Mouse (Mus musculus) retina, adult 2 months (tissue): Measurements from ENCODE around the gene Map3k5.
A peak's percentile ranks its signal among the peaks of the same experiment; 100 is the strongest.

Experiments used
- DNase-seq: peaks from one replicate; pipeline ENCODE4 v3.0.0-alpha.2; 2012; ENCODE audit warnings: low read depth, low spot score

Map3k5 gene

DNA sequence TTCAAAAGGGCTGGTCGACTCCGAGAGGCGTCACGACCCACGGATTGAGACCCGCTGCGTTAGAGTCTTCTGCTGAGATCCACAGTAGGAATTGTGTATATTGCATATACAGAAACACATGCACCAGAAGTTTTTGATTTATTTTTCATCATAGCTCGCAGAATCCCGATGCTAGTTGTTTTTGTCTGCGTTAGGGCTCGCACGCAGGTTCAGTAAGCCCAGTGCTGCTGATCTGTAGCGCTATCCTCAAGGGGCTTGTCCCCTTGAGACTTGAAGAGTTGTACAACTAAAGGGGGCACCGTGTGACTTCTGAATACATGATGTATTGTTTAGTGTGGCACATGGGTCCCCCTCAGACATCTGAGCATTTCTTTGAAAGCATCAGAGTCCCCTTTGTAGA, 172.8 kb downstream of the Map3k5 start:
- DNase-seq, result no peak

DNA sequence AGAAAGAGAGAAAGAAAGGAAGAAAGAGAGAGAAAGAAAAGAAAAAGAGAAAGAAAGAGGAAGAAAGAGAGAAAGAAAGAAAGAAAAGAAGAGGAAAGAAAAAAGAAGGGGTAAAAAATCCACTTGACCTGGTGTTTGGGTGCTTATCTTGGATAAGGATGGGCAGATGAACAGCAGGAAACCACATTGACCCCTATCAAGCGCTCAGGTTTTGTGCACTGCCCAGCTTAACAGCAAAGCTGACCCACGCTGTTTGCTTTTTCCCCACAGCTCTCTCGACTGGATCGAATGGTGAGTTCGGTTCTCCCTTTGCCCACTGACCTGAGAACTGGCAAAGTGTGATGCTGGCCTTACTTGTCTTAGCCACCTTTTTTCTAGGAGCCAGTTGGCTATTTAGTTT, 177.2 kb downstream of the Map3k5 start:
- no peak for DNase-seq

DNA sequence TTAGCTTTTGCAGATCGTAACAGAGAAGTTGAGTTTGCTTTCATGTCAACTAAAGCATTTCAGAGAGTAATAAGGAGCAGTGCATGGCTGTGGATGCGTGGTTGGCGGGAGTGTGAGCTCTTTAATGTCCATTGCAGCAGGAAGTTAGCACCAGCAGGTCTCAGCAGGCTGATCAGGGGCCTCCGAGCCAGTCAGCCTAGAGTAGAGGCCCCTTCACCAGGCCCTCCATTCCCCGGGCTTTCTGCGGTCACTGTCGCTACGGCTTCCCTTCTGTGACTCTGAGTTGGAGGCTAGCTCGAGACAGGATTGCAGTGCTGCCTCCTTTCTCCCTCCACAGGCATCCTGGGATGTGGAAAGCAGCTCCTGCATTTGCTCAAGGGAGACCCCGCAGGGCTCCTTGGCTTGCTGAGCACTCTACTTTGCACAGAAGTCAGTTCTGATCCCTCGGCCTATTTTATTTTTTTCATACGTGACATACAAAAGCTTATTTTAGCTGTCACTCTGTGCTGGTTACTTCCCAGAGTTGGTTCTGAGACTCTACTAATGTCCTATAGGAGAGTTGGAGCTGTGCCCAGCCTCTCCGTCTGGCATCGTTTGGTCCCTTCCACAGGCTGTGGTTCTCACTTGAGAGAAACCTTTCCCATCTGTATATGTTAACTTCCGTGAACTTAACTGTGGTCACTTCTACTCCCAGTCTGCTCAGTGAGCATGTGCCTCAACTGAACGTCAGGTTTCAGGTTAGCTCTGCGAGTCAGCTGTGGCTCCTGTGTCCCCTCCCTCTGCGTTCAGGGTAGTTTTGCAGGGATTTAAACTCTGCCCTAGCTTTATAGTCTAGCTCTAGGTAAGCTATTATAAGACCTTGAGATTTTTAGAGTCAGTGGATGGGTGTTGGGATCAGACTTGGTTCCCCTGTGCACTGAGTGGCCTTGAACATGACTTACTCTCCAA, 178.0 kb downstream of the Map3k5 start:
- no peak for DNase-seq

DNA sequence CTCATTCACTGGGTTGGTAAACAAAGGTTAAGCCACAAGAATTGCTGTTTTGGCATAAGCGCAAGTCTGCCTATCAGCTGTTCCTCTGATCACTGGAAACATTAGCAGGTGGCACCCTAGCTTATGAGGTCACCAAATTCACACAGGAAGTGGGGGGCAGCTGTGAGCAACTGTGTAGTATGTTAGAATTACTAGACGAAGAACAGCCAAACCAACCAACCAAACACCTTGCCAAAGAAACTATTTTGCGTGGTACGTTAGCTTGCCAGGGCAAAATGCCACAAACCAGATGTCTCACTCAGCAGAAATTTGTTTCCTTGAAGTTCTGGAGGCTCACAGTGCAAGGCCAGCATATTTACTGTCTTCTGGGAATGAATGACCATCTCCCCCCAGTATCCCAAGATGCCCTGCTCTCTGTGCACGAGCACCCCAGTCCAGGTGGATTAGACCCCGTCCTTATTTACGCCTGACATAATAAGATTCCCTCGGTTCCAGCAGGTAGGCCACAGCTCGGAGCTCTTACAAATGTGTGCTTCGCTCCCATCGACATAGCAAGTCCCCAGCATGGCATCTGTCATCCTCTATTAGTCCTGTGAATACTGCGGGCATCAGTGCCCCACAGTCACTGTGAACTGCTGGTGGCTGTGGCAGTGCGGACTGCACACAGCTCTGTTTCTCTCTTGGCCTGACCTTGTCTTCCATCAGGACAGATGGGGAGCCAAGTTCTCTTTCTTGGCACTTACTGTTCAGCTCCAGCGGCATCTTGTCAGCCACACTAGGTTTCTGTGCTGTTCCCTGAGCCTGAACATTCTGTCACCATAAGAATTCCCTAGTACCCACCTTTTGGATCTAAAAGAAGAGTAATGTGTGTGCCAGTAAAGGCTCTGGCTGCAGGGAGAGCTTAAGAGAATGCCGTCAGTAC, 185.5 kb downstream of the Map3k5 start:
- DNase-seq, result no peak

- no peak for DNase-seq
Observed at GRCm38 (mm10) chr10:20121981-20122380, 187.7 kb downstream of the Map3k5 start.

- no peak for DNase-seq
Observed at GRCm38 (mm10) chr10:20123401-20123800, 189.1 kb downstream of the Map3k5 start.

- no peak for DNase-seq
Observed at GRCm38 (mm10) chr10:20124576-20124975, 190.3 kb downstream of the Map3k5 start.

- peak; percentile 46 for DNase-seq
Observed at GRCm38 (mm10) chr10:20125226-20125625, 191.0 kb downstream of the Map3k5 start.

- DNase-seq, result no peak
Observed at GRCm38 (mm10) chr10:20132933-20133652, 198.8 kb downstream of the Map3k5 start.

- no peak for DNase-seq
Observed at GRCm38 (mm10) chr10:20135350-20136058, 201.2 kb downstream of the Map3k5 start.

DNA sequence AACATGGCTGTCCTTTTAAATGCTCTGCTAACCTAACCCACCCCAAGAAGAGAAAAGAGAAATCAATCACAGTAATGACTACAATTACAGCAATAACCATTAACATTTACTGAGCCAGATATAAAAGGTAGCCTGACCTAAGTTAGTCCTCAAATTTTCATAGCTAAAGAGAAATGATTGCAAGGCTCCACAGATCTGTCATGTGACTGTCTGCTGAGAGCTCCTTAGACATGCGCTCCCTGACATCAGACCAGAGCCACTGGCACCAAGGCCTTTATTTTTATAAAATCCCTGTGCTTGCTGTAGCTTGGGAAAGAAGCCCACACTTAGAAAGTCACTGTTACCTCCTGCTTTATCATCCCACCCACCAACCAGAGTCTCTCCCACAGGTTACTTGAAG, 202.2 kb downstream of the Map3k5 start:
- DNase-seq, result no peak

GRCm38 (mm10) chr10:20141376-20141775, 207.1 kb downstream of the Map3k5 start:
- no peak for DNase-seq

DNA sequence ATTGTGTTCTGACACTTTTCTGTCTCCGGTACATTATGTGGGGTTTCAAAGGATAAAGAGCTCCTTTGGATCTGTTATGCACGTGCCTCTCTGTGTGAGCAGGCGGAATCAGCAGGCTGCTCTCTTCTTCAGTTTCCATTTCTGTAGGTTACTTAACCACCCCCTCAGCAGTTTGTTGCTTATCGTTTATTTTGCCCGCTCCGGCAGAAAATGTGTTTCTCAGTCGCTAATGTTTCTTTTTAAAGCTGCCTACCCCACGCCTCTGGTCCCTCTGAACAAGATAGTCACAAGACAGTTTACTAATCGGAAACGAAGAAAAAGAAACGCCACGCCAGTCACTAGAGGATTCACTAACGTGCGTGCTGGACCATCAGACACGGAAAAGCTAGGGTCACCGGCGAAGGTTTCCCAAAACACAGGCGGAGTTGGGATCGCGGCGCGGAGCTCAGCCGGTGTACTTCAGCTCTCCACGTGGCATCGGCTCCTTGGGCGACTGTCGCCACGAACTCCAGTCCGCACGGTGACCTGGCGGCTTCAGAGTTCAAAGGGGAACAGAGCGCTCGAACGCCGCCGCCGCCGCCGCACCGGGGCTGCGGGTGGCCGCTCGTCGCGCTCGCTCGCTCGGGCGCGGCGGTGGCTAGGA, 214.0 kb downstream of the Map3k5 start, which contains the start of gene Map7:
Map7 (plus strand) TSS at position 342 of the 643 bp plus-strand sequence.
- DNase-seq, result no peak

GRCm38 (mm10) chr10:20148773-20149120, 214.5 kb downstream of the Map3k5 start:
- DNase-seq, result peak; percentile 75

DNA sequence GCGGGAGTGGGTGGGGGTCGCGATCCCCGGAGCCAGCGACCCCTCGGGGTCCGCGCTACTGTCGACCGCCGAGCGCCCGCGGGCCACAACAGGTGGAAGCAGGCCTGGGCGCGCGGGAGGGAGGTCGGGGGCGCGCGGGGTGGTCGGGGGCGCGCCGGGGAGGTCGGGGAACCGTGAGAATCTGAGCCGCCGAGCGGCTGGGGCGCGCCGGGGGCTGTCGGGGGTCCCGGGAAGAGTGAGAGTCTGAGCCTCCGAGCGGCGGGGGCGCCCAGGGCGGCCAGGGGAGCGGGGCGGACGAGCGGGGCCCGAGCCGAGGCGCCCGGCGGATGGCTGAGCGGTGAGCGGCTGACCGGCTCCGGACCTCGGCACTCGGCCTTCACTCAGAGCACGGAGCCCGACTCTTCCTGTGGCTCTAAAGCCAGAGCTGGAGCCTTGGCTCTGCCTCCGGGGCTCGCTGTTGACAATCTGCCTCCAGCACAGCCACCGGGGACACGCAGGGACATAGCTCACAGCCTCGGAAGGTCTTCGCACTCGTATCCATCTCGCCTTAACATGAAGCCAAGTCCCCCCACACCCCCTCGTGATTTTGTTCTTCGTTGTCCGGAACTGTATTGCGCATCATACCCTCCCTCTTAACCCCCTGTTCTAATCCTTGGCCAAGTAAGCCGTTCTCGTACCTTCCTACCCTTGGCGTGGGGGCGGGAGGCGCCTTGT, 215.0 kb downstream of the Map3k5 start:
- no peak for DNase-seq

DNA sequence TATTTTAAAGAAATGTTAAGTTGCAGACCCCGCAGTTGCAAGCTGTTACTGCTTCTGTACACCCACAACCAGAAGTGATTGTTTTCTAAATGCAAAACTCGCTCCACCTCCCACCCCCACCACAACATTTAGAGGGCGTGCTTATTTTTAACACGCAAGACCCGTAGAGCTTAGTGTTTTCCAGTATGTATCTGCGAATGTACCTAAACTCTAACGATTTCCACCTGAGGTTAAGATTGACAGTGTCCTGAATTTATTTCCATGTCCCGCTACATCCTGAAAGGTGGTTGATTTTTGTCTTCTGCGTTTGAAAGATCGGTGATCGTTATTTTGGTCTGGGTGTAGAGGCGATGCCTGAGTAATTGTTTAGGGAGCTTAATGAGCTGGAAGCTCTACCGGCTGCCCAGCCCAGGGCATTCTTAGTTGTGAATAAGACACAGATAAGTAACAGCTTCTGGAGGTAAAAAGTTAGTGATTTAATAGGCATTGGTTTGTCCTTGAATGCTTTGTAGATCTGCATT, 215.6 kb downstream of the Map3k5 start:
- DNase-seq, result no peak

GRCm38 (mm10) chr10:20152131-20152530, 217.9 kb downstream of the Map3k5 start:
- DNase-seq, result no peak

- DNase-seq, result no peak
Observed at GRCm38 (mm10) chr10:20153507-20153906, 219.2 kb downstream of the Map3k5 start.

DNA sequence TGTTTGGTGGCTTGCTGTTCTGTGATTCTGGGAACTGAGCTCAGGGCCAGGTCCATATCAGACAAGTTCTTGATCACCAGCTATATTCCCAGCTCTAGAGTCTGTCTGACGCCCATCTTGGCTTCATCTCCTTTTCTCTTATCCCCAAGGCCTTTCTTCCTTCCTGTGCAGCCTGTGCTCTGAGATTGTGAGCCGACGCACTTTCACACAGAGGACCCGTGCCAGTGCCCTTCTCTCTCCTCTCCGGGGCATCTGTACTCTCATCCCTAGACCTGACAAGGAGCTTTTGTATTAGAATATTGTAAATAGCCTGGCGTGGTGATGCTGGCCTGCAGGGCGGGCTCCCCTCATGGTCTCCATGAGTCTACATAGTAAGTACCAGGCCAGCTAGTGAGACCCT, 221.1 kb downstream of the Map3k5 start:
- no peak for DNase-seq
